Mouse (Mus musculus): ENCODE results near the gene Usp32.
A peak's percentile ranks its signal among the peaks of the same experiment; 100 is the strongest.
"Not testable (repeated sequence)": the region's sequence is repeated elsewhere in the genome, so short reads cannot be mapped to it uniquely, and the experiment has no call there.

The Usp32 gene

DNA sequence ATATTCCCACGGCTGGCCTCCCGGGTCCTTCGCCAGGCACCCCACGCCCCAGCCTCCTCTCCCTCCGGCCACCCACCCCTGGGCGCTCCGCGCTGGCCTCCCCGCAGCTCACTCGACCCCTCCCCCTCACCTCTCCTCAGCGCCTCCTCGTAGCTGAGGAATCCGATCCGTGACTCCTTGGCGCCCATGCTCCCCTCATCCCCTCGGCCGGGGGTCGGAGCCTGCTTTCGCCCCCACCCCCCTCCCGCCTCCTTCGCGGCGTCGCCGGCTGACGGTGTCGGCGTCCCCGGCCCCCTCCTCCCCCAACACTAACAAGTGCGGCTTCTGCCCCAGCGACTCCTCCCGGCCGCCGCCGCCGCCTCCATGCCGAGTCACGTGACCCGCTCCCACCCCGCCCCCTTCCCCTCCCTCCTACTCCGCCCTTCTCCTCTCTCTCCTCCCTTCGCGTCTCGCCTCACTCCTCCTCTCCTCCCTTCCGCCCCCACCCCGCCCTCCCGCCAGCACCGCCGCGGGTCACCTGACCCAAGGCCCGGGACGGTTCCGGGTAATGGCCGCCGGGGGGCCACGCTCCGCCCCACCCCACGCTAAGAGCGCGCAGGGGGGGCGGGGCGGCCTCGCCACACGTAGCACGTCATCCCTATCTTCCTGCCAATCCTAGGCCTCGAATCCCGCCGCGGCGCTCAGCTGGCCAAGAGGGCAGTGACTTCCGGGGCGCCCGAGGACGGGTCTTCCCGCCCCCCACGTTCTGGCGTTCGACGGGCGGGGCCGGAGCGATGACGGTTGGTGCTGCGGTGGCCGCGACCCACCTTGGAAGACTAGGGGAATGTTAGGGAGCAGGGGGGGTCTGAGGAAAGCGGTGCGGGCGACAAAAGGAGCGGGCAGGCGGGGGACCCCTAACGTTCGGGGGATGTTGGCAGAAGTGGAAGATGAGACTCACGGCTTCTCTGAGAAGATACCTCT, at the start of gene Usp32:
TSS of gene Usp32 (minus strand) at position 581 of the 960 bp plus-strand sequence.
- peak; percentile 97 for DNase-seq (ENCODE audit: low spot score)

DNA sequence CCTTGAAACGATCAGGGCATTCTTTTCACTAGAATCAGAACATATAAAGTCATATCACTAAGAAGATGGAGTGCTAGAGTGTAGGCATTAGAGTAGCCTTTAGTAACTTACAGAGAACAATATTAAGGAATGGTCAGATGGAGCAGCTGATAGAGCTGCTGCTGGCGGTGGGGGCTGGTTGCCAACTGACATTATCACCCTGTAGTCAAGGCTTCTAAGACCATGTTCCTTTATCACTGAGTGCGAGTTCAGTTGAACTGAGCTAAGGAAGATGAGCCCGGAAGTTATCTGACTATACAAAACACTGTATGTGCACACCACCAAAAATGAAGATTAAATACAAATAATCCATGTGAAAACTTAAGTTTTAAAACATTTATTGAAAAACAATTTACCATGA, 49.1 kb upstream of the Usp32 start:
- DNase-seq (ENCODE audit: low spot score) = no peak

DNA sequence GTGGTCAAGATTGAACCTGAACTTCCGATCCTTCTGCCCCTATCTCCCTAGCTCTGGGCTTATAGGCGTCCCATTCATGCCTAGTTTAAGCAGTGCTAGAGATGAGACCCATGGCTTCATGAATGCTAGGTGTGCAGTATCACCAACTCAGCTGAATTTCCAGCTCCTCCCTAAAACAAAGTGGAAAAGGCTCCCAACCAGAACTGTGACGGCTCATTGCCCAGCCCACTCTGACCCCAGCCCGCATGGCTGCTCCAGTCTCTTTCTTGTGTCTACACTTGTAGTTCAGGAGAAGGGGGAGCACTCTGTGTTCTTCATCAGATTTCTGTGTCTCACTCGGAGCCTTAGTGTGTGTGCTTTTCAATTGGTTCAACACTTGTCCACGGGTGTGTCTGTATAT, 44.9 kb upstream of the Usp32 start:
- no peak for DNase-seq (ENCODE audit: low spot score)

DNA sequence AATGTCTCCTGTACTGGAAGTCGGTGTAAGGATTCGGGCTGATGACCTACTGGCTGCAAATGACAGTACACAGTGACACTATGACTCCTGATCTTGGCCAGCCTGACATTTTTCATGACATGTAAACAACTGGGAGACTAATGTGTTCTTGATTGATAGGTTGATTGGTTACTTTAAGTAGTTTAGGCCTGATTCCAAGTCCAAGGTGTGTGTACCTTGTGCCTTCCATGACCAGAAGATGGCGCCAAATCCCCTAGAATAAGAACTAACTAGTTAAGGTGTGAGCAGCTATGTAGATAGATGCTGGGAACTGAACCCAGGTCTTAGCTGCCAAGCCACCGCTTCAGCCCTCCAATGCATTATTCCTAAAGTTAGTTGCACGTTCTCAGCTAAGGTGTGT, 44.1 kb upstream of the Usp32 start:
- no peak for DNase-seq (ENCODE audit: low spot score)

DNA sequence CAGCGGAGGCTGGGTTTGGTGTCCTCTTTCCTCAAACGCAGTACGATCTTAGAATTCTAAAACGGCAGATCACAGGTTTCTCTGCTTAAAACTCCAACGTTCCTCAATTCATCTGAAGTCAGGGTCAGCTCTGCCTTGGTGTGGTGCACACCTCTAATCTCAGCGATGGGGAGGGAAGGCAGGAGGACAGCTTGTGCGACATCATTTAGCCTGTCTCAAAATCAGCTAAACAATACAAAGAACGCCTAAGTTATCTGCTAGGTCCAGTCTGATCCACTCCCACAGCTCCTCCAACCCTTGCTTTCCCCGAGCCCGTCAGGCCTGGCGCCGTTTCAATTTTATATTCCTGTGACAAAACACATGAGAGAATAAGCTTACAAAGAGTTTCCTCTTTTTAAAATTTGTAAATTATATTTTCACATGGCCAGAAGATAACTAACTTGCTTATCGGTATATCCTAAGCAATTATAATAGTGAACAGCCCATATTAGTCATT, 43.4 kb upstream of the Usp32 start:
- no peak for DNase-seq (ENCODE audit: low spot score)

DNA sequence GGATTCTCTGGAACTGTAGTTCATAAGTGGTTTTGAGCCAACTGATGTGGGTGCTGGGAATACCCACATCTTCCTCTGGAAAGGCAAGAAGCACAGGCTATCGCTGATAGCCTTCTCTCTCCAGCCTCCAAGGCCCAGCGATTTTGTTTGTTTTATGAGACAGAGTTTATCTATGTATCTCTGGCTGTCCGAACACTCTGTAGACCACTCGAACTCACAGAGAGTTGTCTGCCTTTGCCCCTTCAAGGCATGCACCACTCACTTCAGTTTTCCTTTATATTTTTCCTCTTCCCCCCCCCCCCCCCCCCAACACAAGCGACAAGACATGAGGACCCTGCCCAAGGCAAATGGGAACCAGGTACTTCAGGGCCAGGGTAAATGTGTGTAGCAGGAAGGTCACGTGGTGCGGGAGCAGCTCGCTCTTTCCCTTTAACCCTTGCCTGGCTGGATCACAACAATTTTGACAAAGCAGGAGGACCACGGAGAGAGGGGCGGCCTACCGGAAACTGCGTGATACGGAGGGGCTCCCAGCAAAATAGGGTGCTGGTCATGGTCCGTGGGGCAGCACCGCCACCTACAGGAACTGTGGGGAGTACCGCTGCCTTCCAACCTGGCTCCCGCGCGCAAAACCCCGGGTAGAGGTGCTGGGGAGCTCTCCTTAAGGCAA, 42.8 kb upstream of the Usp32 start:
- peak; percentile 67 for DNase-seq (ENCODE audit: low spot score)

DNA sequence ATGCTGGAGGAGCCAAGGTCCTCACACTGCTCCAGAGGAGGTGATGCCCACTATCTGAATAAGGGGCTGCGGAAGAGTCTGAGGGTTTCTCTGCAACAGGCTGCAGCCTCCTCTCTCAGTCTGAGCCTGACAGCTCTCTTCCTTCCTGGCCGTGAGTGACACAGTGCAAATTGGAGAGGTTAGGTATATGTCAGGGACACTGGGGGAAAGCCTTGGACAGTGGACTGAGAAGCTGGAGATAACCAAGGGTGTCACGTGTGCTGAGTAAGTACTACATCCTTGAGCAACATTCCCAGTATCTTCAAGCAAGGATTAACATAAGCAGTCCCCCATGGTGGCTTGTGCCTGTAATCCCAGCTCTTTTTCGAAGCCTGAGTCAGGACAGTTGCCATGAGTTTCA, 38.5 kb upstream of the Usp32 start:
- DNase-seq (ENCODE audit: low spot score) = no peak

DNA sequence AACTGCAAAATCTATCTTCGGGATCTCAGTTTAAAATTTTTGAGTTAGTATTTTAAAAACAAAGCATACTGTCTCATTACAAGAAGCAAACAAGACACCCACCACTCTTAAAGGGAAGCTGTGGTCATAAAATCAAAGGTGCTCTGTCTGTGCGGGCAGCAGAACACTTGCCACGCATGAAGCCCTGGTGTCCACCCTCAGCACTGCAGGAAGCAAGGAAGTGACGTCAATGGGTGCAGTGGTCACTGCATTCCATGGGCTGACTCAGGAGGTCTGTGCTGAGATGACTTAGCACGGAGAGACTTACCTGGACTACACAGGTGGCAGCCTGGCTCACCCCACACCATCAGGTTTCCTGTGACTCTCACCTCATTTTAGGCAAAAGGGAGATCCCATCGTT, 37.8 kb upstream of the Usp32 start:
- DNase-seq (ENCODE audit: low spot score) = no peak

DNA sequence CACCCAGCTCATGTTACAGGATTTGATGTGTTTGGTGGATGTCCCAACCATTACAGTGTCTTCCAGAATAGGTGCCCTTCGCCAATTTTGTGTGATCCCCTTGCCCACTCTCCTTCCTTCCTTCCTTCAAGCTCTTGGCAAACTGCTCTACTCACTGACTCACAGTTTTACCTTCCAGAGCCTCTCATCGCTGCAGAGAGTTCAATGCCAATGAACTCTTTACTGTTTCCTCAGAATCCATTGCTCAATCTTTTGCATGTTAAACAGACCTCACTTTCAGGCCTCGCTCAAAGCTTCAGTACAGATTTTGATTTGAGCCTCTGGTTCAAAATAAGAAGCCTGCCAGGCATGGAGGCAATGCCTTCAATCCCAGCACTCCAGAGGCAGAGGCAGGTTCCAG, 36.0 kb upstream of the Usp32 start:
- no peak for DNase-seq (ENCODE audit: low spot score)

DNA sequence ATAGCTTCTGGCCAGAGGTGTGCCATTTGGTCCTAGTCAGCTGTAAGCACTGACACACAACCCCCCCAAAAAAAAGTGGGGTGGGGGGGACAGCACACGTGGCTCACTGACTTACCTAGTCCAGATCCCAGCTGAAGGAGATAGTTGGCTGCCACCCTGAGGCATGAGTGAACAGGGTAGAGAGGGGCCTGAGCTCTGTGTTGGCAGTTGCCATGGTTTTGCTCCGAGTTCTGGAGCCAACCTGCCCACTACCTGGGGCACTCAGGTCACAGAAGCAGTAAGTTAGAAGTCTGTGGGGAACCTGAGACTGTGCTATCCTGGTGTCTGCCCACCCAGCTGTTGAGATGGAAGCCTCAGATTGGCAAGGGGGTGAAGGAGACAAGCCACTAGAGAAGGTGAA, 30.9 kb upstream of the Usp32 start:
- no peak for DNase-seq (ENCODE audit: low spot score)

DNA sequence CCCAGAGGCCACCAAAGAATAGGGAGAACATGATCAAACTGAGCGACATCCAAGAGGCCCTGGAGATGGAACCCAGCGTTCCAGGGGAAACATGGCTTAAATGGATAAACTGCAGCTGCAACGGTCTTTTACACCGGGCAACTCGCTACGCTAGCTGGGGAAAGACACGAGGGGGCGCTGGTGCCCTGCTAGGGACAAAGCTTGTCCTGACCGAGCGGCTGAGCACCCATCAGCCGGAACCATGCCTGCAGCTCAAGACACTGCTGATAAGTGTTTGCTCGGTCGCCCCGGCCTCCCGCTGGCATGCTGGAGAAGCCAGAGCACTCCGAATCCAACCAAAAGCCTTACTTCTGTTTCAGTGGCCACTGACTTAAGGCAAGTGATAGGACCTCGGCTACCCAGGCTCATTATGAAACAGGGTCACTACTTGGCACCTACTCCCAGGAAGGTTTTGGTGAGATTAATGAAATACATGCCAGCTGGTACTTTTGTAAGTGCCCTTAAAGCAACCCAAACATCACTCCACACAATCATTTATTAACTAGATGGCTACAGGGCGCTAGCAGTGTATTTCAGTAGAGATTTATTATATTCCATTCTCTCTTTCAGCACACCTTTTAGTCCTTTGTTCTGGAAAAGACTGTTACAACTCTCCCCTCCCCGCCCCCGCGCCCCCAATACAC, 30.2 kb upstream of the Usp32 start, which contains the start of gene 1700125H20Rik:
TSS of gene 1700125H20Rik (plus strand) at position 347 of the 683 bp plus-strand sequence.
- DNase-seq (ENCODE audit: low spot score) = peak; percentile 82

DNA sequence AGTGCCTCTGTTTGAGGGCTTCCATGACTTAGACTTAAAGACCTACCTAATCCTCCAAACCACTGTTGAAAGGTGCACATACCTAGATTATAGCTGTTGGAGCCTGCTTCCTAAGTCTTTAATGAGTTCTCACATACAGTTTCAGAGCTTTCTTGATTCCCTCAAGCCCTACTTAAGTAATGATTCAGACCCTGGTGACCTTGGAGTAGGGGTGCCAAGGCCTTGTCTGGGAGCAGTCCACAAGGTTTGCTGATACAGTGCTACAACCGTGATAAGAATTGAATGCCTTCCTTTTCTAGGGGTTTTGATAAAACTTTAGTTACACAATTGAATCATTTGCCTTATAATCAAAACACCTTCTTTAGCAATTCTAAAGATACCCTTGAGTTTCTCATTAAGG, 27.5 kb upstream of the Usp32 start:
- peak; percentile 64 for DNase-seq (ENCODE audit: low spot score)

DNA sequence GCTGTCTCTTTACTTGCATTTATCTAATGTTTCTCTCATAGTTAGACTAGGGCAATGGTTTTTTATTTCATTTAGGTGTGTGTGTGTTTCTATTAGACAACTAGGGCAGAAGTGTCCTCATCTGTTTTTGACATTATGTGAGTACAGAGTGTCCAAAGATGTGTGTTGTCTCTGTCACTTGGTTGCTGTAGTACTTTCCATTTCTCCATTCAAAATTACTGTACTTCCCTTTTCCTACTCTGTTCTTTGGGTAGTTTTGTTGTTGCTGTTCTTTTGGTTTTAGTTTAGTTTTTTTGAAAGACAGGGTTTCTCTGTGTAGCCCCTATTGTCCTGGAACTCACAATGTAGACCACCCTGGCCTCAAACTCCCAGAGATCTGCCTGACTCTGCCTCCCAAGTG, 24.4 kb upstream of the Usp32 start:
- DNase-seq (ENCODE audit: low spot score) = no peak

DNA sequence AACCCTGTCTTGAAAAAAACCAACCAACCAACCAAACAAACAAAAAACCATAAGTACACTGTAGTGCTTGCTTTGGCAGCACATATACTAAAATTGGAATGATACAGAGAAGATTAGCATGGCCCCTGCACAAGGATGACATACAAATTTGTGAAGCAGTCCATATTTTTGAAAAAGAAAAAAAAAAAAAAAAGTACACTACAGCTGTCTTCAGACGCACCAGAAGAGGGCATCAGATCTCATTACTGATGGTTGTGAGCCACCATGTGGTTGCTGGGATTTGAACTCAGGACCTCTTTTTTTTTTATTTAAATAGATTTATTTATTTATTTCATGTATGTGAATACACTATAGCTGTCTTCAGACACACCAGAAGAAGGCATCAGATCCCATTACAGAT, 23.1 kb upstream of the Usp32 start:
- DNase-seq (ENCODE audit: low spot score) = not testable (repeated sequence)

DNA sequence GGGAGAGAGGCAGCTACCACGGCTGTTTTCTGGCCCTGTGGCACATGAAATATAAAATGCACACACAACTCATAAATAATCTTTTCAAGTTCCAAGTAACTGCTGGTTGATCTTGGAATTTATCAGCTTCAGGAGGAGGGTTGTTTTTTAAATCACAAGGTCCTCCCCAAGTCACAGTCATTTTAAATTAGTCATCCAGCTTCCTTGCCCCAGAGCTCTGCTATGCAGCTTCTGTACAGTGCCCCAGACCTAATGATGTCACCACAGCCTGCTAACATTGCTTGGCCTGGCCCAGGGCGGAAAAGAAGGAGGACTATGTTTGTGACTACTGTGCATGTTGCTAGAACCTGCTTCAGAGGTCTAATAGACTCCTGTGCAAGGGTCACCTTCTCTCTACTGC, 17.3 kb upstream of the Usp32 start:
- DNase-seq (ENCODE audit: low spot score) = no peak

DNA sequence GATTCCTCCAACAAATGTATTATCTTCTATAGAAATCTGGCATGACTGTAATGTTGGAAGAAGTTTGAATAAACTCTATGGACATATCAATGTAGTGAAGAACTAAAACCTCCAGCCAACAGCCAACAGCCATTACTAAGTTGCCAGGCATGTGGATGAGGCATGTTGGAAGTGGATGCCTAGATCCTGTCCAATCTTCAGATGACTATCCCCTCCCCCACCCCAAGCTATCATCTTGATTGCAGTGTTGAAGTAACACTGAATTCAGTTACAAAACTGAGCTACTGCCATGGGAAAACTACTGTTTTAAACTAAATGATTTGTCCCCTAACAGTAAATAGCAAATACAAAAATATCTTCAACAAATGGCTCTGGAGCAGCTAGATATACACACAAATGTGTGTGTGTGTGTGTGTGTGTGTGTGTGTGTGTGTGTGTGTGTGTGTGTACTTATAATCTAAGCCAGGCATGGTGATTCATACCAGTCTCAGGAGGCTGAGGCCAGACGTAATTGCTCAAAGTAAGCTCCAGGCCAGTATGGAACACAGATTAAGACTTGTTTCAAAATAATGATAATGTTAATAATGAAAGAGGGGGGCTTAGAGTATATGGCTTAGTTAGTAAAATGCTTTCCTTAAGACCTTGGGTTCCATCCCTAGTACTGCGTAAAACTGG, 12.4 kb upstream of the Usp32 start:
- DNase-seq (ENCODE audit: low spot score) = no peak

DNA sequence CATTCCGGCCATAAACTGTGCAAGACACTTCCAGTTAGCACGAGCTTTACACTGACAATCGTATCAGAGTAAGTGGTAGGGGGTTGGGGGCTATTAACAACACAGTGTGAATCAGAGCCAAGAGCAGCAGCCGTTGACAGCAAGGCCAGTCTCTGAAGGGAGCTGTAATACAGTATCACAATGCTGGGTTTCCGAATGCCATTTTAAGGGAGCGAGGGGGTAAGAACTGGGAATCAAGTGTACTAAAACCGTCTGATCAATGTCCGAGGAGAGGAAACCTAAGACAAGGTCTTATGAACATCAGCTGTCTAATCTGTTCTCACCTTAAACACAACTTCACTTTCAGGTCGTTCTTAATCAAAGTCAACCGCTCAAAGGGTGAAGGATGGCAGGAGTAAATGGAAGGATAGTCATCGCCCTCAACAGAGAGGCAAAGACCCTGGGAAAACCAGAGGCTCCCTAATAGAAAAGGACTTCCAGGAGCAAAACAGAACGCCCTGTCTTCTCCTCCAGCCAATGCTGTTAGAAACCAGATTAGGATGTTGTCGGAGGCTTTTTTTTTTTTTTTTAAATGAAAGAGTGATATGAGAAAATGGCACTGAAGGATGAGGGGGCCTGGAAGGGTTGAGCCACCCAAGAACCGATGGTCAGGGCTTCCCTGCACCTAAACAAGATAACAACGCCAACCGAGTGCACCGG, 1.0 kb downstream of the Usp32 start:
- DNase-seq (ENCODE audit: low spot score) = peak; percentile 3

DNA sequence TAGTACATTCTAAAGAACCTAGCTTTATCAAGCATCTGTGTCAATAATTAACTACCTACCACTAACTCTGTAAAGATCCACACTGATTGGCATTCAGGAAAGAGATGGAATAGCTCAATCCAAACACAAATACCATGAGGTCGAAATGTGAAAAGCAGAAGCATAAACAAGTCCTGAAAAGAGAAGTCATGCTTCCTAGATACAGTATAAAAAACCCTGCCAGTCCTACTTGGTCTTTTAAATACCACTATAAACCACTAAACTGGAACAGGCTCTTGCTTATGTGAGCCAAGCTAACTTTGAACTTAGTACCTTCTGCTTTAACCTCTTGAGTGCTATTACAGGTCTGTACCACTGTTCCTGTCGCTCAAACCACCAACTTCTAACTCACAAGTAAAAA, 8.4 kb downstream of the Usp32 start:
- no peak for DNase-seq (ENCODE audit: low spot score)

DNA sequence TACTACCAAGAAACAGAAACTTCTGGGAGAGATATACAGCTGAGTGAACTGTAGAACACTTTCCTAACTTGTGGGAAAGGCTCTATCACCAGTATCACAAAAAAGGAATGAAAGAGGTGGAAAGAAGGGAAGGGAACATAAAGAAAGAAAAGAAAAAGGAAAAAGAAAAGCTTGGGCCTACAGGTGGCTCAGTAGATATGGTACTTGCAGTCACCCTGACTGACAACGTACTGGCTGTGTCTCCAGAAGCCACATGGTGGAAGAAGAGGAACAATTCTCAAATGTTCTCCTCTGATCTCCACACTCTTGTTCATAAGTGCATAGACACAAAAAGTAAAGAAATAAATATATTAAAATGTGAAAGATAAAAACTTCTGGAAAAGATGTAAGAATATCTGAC, 11.1 kb downstream of the Usp32 start:
- no peak for DNase-seq (ENCODE audit: low spot score)

DNA sequence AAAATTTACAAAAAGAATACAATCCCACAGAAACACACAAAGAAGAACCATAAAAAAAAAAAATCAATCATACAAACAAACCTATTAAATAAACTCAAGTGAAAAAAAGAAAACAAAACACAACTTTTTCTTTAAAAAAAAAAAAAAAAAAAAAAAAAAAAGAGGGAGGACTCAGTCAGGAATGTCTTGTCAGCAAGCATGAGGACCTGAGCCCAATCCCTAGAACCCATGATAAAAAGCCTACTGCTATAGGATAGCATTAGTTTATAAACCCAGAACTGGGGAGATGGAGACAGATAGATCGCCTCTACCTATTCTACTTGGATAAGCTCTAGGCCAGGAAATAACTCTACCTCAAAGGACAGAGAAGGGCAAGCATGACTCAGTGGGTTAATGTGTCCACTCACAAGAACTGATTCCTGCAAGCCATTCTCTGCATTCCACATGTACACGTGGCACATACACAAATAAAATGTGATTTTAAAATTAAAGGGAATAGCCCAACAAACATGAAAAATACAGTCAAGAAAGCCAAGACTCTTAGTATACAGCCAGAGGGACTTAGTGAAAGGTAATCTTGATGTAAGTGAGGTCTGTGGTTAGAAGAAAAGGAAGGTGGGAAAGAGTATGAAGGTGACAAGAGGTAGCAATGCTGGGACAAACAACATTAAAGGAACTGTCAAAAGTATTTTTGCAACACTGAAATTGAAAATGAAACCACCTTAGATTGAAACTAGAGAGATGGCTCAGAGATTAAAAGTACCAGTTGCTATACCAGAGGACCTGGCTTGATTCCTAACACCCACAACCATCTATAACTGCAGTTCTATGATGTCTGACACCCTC, 13.5 kb downstream of the Usp32 start:
- no peak for DNase-seq (ENCODE audit: low spot score)
